21 mouse cellular contexts compared by ENCODE assay signal in the genomic region with DNA sequence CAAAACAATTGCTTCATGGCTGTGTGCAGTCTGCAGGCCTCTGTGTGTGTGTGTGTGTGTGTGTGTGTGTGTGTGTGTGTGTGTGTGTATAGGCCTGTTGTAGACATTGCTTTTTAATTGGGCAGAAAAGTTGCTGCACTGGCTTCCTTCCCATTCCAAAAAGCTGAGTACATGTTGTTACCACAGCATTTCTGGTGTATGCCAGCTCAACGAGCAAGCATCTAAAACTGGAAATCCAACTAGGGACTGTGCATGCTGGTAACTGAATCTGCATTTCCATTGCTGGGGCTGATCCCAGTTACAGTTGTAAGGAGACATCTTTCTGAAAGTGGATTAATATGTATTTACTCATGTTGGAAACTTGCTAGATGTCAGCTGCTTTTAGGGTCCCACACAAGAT.
DNase-seq lines count a peak whose midpoint lies in the region; ATAC-seq lines count a peak whose summit lies in the region.
"Had no signal": no experiment of that assay in that cellular context is flagged by ENCODE, and none has a peak within 500 bp of the region (broad histone marks: within the 10 kb centered on the region; RNA-seq: fewer than 3 reads in every experiment).

No protein-coding gene starts in this region.

- DNase-seq in frontal cortex, postnatal 14 days (ENCODE audit: low spot score in 2 of 2) = no peak
- peak; percentile 57 for DNase-seq in Muller cell, postnatal 12 days (ENCODE audit: inconsistent ontology term)
- peak; percentile 5 for DNase-seq in NIH3T3 (ENCODE audit: low read depth)
- peak; percentile 21 for DNase-seq in fibroblast of lung, adult 2 months (ENCODE audit: low read depth)
- DNase-seq in adrenal gland, postnatal 14 days = no peak
- DNase-seq: adrenal gland, postnatal 10 days; cerebellum, adult 18-20 months; cerebellum, adult 9-10 months; cerebellum, postnatal 14 days; gastrocnemius, adult 2 months; gastrocnemius, postnatal 14 days; heart, adult 18-20 months; heart, postnatal 14 days; heart, postnatal 4 days; kidney, adult 18-20 months had no signal

- 0 out of 2 replicates have a peak, but pooled peaks have one; percentile 65 for ATAC-seq in frontal cortex, adult (ENCODE audit: low TSS enrichment)
- ATAC-seq: CD4-positive, CD25-positive, alpha-beta regulatory T cell, adult 4 months; hindbrain, postnatal 0 days; inflammation-experienced regulatory T-cells, adult 6 months; intestine, embryonic 16.5 days; Patski had no signal

Comparison
In these comparisons a context has a peak if more than half of its experiments do, and no peak if none do; other contexts are left out.
1. DNase-seq: peak in Muller cell, postnatal 12 days (single experiment), NIH3T3 (single experiment) and fibroblast of lung, adult 2 months (single experiment); none in frontal cortex, postnatal 14 days (0 of 2) and adrenal gland, postnatal 14 days (single experiment).